Comparison of ENCODE assay signal across 9 mouse cellular contexts in the genomic region with DNA sequence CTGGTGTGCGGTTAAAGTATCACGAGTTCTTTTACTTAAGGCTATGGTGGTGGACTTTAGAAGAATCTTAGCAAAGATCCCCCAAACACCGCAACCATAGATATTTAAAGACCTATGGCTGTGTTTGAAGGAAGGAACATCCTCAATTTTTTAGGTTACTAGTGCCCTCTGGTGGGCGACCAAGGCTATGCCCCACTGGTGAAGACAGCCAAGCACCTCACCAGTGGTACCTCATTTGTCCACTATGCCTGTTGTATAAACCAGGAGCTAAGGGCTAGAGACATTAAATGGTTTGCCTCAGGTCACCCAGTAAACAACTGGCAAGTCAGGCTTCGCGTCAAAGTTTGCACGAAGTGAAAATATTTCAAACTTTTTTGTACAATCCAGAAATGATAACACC. TPM values are rescaled to one million over a fixed set of nuclear protein-coding genes. Genes with fewer than 3 reads are reported as not detected.
DNase-seq lines count a peak whose midpoint lies in the region; ATAC-seq lines count a peak whose summit lies in the region.
"Had no signal": no experiment of that assay in that cellular context is flagged by ENCODE, and none has a peak within 500 bp of the region (broad histone marks: within the 10 kb centered on the region; RNA-seq: fewer than 3 reads in every experiment).

No protein-coding gene starts in this region.

- H3K9ac ChIP-seq in neural tube, embryonic 11.5 days (ENCODE audit: low read length), result no peak overlapping the region
- H3K9ac ChIP-seq: limb, embryonic 12.5 days had no signal

- 66% methylated on average over 7 of the region's 7 CpGs for WGBS in neural tube, embryonic 11.5 days

- H3K27ac ChIP-seq in neural tube, embryonic 11.5 days (ENCODE audit: low read depth, low read length), result no peak overlapping the region
- H3K27ac ChIP-seq: limb, embryonic 12.5 days had no signal

- H3K4me2 ChIP-seq in neural tube, embryonic 11.5 days (ENCODE audit: low read depth), result no peak overlapping the region
- H3K4me2 ChIP-seq: limb, embryonic 12.5 days had no signal

- intact Hi-C loops in left cerebral cortex, postnatal 4 days (cut with DNase I), result loop anchor here (2.0 kb wide), 1 partner anchor 224 kb away; no protein-coding TSS in a partner anchor

- H3K36me3 ChIP-seq in neural tube, embryonic 11.5 days (ENCODE audit: control insufficient read depth, insufficient read depth, low read length), result peaks cover 4% of the 10 kb centered on the region; the same call in 1 of the 2 replicates

- peak; percentile 53 for DNase-seq in CD4-positive helper T cell, adult 2 months (ENCODE audit: low read depth, low spot score)
- DNase-seq in MN1 (ENCODE audit: low spot score), result peak; percentile 69
- peak; percentile 83 for DNase-seq in cerebellum, adult 9-10 months
- peak; percentile 69 for DNase-seq in forelimb bud, embryonic 11.5 days (ENCODE audit: low read depth, low spot score)
- DNase-seq in kidney, adult 18-20 months, result peak; percentile 28
- DNase-seq in left cerebral cortex, postnatal 4 days, result peak; percentile 79
- DNase-seq in neural tube, embryonic 11.5 days (ENCODE audit: low spot score), result peak; percentile 65
- peak; percentile 18 to 58 for DNase-seq in thymus, postnatal 10 days (ENCODE audit: low spot score in 2 of 2)

- H3K4me3 ChIP-seq in neural tube, embryonic 11.5 days (ENCODE audit: low read depth, low read length), result no peak overlapping the region
- H3K4me3 ChIP-seq: limb, embryonic 12.5 days had no signal

- no peaks in the 10 kb centered on the region for H3K27me3 ChIP-seq in neural tube, embryonic 11.5 days (ENCODE audit: control insufficient read depth, insufficient read depth, low read length)
- H3K27me3 ChIP-seq: limb, embryonic 12.5 days had no signal

- no peaks in the 10 kb centered on the region for H3K4me1 ChIP-seq in neural tube, embryonic 11.5 days (ENCODE audit: control insufficient read depth, insufficient read depth, low read length)
- H3K4me1 ChIP-seq: limb, embryonic 12.5 days had no signal

- no peaks in the 10 kb centered on the region for H3K9me3 ChIP-seq in neural tube, embryonic 11.5 days (ENCODE audit: control insufficient read depth, low read length)
- H3K9me3 ChIP-seq: limb, embryonic 12.5 days had no signal

- ATAC-seq in neural tube, embryonic 11.5 days (ENCODE audit: insufficient read depth, low FRiP score, low TSS enrichment), result no peak

RNA-seq across cellular contexts. Expression of a gene that starts 47.6 kb away (rescaled TPM):
- total RNA-seq in left cerebral cortex, postnatal 4 days (2021), result 100 to 1,000 TPM; 103 to 109 TPM
- 41.0 and 41.2 TPM in 2 replicates for polyA plus RNA-seq in neural tube, embryonic 11.5 days (2014; fragmentation: Nextera tagmentation; extraction: Ambion mirVana)

Comparison
In these comparisons a context has a peak if more than half of its experiments do, and no peak if none do; other contexts are left out.
1. DNase-seq: peak in every context shown above with its lines; median percentile 83 in cerebellum, adult 9-10 months; 79 in left cerebral cortex, postnatal 4 days; 69 in MN1; 69 in forelimb bud, embryonic 11.5 days; 65 in neural tube, embryonic 11.5 days; 53 in CD4-positive helper T cell, adult 2 months; 38 in thymus, postnatal 10 days; 28 in kidney, adult 18-20 months.